Mouse (Mus musculus): ENCODE data around the gene Acsbg1. TPM values are rescaled to one million over a fixed set of nuclear protein-coding genes. Genes with fewer than 3 reads are reported as not detected.
"Not testable (repeated sequence)": the region's sequence is repeated elsewhere in the genome, so short reads cannot be mapped to it uniquely, and the experiment has no call there.

Acsbg1 gene
- polyA plus RNA-seq, 3 experiments from 2014 or later: 59.4 to 69.2 (median 67.4) TPM

DNA sequence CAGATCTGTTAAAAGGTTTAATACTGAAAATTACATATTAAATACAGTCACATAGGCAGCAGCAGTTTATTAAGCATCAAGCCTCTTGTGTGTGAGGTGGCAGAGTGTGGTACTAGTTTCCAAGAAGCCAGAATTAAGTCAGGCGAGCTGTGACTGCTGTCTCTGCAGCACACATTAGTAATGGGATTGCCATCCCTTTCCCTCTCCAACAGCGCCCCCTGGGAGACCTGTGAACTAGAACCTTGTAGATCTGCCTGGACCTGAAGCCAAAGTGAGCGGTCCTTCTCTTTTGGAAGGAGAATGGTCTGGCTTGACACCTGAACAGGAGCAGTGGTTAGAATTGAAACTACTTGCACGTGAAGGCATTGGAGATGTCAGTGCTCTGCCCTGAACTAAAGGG lies 56.8 kb downstream of the Acsbg1 start:
- ATAC-seq: no peak

DNA sequence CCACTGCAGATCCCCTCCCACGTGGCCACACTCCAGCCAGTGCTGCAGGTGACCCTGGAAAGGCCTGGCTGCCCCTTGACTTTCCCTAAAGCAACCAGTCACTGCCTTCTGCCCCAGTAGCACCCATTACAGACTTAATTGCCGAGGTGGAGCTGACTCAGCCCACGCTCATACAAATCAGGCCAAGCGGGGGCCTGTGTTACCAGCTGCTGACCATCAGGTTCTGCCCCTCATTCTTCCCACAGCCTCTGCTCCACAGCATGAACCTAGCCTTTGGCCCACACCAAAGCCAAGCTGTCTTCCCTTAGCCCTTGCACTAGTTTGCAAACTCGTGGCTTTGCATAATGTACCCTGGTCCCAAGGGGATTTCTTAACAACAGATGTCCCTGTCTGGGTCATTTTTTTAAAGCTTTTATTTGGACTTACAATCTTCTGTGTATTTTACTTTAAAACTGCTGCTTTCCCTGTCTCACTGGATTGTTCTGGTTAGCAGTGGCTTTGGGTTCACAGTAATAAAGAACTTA lies 57.5 kb downstream of the Acsbg1 start:
- no peak for ATAC-seq

DNA sequence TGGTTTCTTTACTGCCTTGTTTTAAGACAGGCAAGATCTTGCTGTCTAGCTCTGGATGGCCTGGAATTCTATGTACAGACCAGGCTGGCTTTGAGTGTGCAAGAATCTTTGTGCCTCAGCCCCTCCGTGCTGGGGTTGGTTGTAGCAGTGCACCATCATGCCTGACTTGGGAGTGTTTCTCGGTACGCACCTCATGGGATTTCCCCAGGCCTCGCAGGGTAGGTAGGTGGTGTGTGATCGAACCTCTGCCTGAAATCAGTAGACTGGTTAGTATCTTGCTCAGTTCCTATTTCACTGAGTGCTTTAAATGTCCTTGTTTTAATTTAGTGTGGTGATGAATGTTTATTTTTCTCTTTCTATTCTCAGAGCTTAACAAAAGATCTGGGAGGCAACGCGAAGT lies 58.8 kb downstream of the Acsbg1 start:
- peak; percentile 38 for ATAC-seq

DNA sequence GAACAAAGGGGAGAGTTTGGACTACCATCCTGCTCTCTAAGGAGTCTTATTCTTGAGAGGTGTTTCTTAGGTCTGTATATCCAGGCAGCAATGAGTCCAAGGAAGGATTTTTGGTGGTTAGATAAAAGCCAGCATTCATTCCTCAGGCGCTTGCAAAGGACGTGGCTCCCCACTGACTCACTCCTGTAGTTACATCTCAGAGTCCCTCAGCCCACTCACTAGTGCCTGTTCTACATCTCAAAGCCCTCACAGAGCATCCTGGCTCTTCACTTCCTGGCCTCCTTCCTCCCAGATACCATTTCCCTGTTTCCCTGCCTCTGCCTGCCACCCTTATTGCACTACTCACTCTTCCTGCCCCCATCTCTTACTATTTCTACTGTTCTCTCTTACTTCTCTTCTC lies 59.3 kb downstream of the Acsbg1 start:
- no peak for ATAC-seq

DNA sequence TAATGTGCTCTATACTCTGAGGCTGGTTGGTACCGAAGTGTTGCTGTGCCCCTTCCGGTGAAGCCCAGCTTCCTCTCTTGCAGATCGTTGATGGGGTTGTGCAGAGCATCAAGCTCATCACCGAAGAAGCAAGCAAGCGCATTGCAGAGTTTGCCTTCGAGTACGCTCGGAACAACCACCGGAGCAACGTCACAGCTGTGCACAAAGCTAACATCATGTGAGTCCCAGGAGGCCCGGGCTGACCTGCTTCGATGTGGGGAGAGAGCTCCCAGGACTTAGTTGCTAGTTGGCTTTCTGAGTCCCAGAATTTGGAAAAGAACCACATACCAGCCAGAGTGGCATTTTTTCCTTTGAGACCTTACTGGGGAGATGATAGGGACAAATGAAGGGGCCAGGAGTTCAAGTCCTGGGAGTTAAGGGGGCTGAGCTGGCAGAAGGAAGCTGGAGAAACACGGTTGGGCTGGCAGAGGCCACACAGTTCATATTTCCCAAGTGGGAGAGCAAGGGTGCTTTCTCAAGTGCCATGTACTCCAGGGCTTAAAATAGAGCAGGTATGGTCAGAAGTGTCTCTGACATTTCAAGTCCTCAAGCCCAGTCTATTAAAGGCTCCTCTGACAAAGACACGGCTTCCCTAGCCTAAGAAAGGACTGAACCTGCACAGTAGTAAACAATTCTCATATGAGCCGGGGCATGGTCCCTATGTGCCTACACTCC lies 64.8 kb downstream of the Acsbg1 start:
- no peak for ATAC-seq

DNA sequence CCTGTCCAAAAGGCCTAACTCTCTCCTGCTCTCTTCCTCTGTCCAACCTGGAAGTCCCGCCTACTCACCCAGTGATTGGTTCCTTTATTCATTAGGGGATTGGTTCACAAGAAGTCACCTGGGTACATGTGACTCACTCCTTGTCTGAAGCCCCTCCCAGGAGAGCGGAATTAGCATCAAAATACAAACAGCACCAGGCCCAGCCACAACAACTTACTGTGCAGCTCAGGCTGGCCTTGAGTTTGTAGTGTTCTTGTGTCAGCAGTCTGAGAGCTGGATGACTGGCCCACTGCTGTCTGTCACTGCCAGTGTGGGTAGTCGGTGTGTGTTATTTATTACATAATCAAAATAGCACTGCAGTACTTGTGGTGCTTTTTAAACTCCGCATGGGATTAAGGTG lies 68.0 kb downstream of the Acsbg1 start:
- ATAC-seq: not testable (repeated sequence)

DNA sequence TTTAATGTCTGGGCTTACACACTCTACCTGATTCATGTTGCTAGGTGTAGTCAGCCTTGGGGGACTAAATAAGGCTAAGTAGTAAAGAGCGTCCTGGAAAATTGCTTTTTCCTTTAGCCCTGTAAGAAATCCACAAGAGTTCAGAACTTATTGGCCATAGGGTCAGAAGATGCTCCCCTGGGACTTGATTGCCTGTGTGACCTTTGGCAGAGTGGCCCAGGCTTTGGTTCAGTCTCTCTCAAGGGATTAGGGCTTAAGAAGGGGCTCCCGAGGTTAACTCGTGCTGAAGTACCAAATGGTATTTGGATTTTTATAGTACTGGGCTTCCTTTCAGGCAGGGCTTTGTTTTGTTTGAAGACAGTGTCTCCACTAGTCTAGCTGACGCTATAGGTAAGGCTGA lies 73.8 kb downstream of the Acsbg1 start:
- no peak for ATAC-seq

DNA sequence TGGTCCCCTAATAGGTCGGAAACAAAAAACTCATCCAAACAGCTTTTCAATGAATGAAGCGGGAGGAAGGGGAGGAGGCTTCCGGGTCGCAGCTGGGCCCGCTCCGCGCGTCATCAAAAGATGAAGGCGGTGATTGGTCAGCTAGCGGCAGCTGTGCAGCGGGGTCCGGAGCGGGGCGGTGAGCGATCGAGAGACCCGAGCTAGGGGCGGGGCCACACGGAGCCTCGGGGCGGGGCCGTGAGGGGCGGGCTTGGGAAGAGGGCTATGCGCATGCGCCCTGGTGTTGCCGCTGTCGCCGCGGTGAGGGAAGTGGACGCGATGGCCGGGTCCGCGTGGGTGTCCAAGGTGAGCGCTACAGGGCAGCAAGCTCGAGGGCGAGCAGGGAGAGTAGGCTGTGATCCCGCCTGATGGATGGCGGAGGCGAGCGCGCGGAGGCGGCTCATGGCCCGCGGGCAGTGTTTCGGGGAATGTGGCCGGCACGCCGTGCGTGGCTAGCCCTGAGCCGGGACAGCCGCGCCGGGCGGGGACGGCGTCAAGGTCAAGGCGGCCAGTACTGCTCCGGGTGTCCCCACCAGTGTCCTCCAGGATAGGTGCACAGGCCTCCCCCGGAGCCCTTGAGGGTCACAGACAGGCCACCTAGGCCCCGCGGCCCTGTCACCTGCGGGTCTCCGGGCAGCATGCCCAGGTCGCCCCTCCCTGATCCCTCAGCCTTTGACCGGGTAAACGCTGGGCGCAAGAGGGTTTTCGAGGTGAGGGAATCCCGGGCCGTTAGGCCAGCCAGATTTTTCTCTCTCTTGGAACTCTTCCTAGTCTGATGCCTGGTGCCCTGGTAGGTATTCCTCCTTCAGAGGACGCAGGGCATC lies 75.2 kb downstream of the Acsbg1 start, which contains the start of gene Idh3a:
Idh3a (plus strand) TSS at position 136 of the 863 bp plus-strand sequence.
- peak; percentile 98 for ATAC-seq

DNA sequence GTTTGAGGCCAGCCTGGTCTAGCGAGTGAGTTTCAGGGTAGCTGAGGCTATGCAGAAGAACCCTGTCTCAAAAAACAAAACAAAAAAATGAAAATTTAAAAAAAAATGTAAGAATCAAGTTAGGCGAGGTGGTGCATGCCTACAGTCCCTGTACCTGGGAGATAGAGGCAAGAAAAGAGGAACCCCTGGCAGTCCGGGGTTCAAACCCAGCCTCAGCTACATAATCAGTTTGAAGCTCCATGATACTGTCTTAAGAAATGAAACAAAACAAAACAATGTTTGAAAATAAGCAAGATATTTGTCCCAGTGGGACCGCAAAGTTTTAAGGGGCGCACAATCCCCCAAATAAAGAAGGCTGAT lies 75.9 kb downstream of the Acsbg1 start:
- ATAC-seq: peak; percentile 16

DNA sequence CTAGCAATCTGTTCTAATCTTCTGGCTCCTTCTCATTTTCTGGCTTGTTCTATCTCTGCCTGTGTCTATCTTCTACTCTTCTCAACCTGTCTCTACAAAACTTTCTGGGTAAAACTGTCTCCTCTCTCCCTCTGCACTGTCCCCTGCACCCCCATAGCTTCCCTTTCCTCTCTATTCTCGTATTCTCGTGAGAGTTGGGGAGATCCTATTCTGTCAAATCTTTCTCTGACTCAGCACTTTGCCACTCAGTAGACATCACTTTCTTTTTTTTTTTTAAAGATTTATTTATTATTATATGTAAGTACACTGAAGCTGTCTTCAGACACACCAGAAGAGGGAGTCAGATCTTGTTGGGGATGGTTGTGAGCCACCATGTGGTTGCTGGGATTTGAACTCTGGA lies 77.5 kb downstream of the Acsbg1 start:
- ATAC-seq: not testable (repeated sequence)

DNA sequence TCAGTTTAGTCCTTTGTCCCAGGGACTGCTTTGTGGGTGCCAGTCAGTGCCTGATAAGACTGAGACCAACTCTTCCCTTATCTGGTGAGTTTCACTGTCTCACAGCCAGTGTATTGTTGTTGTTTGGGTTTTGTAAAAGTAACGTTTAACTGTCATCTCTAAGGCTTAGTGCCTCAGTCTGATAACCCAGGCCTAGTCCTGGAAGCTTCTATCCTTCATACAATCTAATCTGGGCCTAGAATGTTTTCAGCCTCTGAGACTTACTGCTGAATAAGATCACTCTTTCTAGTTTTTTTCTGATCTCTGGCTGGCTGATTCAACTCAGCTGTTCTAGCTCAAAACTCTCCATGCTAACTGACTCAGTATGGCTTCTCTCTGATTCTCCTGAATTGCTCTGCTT lies 78.0 kb downstream of the Acsbg1 start:
- ATAC-seq: no peak

DNA sequence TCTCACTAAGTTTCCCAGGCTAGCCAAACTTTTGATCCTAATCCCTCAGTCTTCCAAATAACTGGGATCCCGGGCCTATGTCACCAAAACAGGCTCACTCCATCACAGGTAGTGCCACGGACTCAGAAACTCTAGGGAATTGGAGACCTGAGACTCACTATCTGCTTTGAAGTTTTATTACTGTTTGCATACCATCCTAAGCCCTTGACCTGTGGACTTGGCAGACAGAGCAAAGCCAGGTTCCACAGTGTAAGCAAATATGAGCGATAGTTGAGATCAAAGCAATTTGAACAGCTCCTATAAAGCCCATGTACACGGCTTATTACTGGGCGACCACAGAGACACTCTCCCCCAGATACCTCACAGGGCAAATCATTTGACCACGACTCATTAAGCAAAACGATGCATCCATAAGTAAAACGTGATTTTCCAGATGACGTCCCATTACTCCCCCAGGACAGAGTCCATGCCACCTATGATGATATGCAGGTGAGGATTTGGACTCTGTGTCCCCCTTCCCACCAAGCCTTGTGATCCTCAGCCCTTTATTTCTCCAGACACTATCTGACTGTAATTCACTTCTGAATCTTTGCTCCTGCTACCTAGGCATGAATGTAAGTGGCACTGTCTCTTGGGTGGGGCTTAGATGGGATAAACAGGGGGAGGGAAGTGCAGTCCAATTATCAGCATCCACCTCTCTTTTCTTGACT lies 90.4 kb downstream of the Acsbg1 start:
- ATAC-seq: no peak

DNA sequence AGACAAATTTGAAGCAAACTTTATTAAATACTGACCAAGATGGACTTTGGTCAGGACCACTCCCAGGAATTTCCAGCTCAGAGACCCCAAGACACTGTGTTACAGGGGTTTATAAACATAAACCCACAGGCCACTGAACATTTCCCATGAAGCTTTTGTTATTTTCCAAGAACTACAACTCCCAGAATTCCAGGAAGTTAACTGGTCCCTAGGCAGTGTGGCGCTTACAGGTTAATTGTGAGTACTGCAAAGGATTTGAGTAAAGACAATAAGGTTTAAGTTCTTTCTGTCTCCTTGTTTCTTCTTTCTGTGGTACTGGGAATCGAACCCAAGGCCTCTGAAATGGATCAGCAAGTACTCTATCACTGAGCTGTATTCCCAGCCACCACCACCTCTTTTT lies 92.9 kb downstream of the Acsbg1 start:
- no peak for ATAC-seq

DNA sequence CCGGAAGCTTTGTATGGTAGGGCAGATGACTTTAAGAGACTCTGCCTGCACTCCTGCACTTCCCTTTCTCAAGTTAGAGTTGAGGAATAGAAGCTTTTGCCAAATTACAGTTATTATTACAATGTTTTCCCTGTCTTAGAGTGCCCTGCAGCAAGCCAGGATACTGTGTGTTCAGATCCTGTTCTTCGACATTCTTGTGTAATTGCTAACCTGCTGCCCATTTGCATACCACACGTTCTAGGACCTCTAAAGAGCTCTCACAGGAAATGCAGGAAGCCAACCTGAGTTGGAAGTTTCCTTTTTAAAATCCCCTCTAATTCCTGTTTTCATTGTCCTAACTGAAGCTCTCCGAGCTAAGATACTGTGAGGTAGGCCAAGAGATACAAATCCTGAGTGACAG lies 94.7 kb downstream of the Acsbg1 start:
- ATAC-seq: no peak

DNA sequence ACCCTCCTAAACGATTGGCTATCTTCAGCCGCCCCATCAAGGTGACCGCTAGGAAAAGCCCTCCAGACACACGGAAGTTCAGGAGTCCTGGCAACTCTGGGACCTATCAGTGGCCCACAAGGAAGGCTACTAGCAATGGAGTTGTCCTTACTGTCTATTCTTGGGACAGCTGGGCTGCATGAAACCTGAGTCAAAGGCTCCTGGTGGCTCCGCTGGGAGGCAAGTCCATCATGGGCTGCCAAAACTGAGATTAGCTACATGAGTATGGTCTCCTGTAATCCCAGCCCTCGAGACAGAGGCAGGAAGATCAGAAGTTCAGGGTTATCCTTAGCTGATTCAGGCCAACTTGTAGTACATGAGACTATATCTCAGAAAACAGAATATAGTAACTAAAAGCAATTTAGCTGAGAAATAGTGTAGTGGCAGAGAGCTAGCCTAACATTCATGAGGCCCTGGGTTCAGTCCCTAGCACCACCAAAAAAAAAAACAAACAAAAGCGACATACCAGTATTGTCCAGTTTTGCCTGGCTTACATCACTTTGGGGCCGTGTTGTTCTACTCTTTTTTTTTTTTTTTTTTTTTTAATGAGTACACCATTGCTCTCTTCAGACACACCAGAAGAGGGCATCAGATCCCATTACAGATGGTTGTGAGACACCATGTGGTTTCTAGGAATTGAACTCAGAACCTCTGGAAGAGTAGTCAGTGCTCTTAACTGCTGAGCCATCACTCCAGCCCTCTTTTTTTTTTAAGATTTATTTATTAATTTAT lies 100.7 kb downstream of the Acsbg1 start:
- ATAC-seq: no peak

DNA sequence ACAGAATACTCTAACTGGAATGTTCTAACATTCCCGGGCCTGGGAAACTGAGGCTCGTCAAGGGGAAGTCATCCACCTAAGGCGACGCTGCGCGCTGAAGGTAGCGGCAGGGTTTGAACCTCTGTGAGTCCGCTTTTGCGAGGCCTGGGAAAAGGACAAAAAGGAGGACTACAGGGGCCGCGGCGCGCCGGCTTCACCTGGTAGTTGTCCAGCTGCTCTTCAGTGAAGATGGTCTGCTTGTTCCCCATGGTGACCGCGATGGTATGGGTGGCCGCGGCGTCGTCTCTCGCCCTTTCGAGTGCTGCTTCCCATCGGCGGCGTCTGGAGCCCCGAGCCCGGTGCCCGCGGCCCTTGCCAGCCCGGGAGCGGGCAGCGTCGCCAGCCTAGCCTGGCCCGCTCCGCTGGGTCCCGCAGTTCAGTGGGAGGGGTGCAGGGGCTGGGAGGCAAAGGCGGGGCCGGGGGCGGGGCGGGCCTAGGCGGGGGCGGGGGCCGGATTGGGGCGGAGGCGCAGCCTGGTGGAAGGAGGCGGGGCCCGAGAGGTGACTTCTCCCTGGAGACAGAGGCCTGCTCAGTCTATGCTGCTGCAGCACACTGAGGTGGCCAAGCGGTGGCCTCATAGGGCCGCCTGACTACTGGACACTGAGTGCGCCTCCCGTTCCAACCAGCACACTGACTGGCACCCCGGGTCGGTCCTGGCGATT lies 101.7 kb downstream of the Acsbg1 start, which contains the start of gene Cib2:
Cib2 (minus strand) TSS at position 448 of the 701 bp plus-strand sequence.
- ATAC-seq: peak; percentile 75

DNA sequence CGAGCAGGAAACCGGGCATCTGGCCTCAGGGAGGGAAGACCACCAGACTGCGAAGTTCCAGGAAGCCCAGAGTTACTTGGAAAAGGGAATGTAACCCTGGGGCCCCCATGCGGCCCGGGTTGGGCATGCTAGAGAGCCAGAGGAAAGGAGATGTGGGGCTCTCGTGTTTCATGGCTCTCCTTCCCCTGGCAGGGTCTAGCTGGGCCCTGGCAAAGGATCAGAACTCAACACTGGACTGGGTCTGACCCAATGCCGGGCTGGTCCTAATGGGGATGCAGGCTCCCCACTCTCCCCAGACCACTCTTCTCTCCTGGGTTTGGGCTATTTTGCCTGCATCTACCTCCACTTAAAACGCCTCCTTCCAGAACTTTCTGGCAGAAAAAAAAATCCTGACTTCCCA lies 102.9 kb downstream of the Acsbg1 start:
- no peak for ATAC-seq

DNA sequence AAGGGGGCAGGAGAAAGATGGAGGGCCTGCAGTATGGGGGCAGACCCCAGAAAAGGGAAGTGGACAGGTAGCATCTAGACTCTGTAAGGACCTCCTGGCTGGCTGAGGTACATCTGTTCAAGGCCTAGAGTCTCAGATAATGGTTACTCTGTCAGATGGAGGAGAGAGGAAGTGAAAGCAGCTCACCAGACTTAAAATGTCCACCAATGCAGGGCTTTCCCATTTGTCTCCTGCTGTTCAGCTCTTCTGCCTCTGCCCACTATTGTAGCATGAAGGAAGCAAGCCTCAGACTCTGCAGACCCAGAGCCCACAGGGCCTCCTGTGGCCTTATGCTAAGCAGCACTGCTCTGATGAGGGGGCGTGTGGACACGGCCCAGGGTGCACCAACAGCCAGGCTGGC lies 106.6 kb downstream of the Acsbg1 start:
- ATAC-seq: no peak

Measured in inflammation-experienced regulatory T-cells, adult 6 months (primary cell).